Mouse (Mus musculus): ENCODE results near the gene Tsfm. TPM values are rescaled to one million over a fixed set of nuclear protein-coding genes. Genes with fewer than 3 reads are reported as not detected.

Gene Tsfm
- polyA plus RNA-seq, 2 experiments from 2014 or later = 42.5 to 57.1 TPM

DNA sequence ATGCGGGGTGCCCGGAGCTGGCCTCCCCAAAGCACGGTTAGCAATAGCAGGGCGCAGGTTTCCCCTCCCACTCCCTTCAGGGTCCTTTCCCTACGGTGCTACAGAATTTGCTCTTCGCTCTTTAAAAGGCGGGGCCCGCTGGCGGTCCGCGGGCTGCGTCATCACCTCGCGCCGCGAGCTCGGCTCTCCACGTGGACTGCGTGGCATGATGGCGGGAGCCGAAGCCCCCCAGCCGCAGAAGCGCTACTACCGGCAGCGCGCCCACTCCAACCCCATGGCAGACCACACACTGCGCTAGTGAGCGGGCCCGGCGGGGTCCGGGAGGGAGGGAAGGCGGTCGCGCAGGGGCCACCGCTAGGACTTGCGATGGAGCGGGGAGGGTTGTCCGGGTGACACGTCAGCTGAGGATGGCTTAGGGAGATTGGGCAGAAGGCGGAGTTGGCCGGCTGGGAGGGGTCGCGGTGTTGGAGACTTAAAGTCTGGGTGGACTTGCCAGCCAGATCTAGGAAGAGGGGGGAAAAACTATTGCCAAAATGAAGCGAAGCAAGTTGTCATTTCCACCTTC lies 11.2 kb upstream of the Tsfm start:
- peak; percentile 75 for ATAC-seq

DNA sequence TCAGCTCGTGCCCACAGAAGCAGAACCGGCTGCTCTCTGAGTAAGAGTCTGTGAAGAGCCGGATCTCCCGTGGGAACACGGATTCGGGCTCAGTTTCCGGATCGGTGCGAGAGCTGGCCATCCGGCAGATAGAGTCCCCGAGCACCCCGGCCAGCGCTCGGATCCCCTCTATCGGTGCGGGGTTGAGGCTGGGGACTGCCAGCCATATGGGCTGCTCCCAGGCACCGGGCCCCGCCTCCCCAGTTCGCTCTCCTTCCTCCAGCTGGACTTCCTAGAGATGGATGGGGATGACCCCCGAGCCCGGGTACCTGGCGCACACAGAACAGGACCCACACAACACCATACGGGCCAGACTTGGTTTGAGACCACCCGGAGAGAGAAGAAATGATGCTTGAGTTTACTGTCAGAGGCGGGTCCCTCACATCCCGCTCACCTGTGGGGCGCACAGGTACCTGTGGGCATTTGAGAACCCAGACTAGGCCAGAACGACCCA lies 10.7 kb upstream of the Tsfm start, which contains the start of the genes Mettl1 and Eef1akmt3:
TSS of gene Mettl1 (plus strand) at position 141 of the 493 bp plus-strand sequence.
TSS of gene Eef1akmt3 (minus strand) at position 240 of the 493 bp plus-strand sequence.
- peak; percentile 34 for ATAC-seq

DNA sequence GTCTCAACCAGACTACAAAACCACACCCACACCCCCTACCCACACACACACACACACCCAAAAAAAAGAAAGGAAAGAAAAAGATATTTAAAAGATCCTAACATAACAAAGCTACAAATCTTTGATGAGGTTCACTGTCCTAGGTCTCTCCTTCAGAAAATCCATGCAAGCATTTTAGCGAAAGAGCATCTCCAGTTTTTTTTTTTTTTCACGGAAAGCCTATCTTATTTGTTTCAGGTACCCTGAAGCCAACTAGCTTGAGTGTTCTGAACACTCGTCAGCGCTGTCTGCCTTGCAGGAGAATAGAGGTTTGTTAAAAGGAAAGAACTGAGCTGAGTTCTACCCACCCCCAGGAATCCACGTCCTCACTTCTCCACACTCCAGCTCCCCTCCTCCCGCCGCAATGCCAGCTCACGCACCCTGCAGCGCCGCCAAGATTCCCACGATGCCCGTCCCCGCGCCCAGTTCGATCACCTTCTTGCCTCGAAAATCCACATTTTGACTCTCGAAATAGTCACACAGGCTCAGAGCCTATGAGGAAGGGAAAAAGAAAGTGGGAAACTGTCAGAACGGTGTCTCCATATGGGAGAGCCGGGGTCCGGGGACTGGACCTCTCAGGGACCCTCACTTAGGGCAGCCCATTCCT lies 10.1 kb upstream of the Tsfm start:
- no peak for ATAC-seq

DNA sequence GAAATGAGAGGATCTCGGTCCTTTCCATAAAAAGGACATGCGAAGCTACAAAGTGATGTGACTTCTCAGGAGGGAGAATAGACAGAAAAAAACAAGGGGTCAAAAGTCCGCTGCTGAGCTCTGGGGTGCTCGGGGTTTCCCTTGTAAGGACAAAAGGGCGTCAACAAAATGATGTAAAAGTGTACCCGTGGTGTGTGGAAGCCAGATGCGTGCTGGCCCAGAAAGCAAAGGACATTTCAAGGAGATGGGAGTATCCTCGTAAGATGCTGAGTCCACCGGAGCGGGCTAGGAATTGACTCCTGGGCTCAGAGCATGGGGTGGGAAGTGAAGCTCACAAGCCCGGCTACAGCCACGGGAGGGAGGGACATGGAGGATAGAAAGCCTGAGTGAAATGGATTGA lies 7.0 kb upstream of the Tsfm start:
- no peak for ATAC-seq

DNA sequence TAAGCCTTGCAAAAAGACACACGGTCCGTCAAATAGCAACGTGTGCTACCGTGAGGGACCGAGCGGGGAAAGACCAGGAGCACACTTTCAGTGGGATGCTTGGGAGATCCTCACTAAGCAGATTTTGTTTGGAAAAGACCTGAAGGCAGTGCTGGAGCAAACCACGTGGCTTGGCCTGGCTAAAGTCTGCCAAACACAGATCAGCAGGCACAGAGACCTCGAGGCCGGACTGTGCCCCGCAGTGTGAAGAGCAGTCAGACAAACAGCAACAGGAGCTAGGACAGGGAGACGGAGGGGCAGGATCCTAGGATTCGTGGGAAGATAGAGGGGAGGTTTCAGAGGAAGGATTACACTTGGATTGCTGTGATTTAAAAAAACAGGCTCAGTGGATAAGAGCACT lies 5.6 kb upstream of the Tsfm start:
- ATAC-seq = no peak

DNA sequence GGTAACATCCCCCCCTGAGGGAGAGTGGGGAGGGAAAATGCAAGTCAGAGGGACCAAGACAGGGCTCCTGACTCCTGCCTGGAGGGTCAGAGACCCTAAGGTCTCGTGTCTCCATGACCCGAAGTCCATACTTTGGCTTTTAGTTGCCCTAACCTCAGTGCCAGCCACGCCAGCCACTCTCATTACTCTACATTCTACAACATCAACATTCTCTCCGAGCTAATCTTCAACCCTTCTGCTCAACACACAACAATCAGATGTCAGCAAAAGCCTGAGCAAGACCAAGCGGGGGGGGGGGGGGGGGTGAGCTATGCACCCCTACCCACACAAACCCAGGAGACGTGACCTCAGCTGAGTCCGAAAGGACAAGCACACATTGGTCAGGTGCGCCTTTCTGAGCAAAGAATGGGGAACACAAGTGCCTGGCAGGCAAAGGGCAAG lies 2.7 kb upstream of the Tsfm start:
- no peak for ATAC-seq

DNA sequence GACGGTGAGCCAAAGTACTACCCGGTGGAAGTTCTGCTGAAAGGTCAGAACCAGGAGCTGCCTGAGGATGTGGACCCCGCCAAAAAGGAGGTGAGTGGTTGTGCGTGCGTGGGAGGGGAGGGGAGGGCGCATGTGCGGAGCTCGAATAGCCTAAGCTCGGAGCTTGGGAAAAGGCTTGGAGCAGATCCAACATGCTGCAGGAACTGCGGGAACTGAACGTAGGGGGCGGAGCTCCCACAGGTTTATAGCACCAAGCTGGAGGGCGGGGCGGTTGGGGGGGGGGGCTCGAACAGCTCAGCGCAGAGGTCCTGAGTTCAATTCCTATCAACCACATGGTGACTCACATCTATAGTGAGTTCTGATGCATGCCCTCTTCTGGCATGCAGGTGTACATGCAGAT lies 12.2 kb downstream of the Tsfm start:
- no peak for ATAC-seq

DNA sequence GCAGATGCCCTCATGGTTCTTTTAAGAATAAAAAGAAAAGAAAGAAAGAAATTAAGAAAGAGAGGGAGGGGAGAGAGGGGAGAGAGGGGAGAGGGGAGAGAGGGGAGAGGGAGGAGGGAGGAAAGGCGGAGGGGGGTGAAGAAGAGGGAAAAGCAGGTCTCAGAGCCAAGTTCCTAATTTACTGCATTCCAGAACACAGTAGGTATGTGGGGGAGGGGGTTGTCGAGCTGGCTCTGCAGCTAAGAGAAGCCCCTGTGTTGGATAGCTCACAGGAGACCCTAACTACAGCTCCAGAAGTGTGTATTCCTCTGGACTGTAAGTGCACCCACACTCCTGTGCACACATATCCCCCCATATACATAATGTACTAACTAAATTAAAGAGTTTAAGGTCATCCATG lies 13.6 kb downstream of the Tsfm start:
- no peak for ATAC-seq

DNA sequence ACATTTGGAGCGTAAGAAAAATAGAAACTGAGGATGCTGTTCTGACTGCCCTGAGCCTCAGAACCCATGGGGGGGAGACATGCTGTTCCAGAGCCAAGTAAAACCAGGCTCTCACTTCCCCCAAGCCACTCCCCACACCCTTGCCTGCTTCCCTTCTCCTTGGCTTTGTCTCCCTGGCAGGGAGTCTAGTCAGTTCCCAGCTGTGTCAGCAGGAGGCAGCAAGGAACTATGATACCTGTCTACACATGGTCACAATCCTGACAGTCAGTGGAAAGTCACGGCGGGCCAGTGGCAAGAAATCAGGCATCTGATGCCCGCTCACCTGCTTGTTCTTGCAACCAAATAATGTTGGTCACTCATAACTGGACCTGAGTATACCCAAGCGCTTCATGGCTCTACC lies 14.2 kb downstream of the Tsfm start:
- ATAC-seq = no peak

DNA sequence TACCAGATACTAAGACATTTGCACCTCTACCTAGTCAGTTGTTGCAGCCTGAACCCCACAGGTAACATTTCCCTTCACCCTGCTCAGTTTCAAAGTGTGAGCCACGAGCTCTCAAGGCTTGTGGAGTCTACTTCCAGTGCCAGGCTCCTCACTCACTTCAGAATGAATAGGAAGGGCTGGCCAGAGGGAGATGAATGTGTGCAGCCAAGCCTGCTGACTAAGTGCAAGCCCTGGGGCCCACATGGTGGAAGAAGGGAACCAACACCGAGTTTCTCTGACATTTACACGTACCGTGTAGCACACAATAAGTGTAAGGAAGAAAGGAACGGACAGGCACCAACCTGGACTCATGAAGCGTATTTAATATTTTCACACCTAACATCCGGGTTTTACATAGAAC lies 26.8 kb downstream of the Tsfm start:
- no peak for ATAC-seq

DNA sequence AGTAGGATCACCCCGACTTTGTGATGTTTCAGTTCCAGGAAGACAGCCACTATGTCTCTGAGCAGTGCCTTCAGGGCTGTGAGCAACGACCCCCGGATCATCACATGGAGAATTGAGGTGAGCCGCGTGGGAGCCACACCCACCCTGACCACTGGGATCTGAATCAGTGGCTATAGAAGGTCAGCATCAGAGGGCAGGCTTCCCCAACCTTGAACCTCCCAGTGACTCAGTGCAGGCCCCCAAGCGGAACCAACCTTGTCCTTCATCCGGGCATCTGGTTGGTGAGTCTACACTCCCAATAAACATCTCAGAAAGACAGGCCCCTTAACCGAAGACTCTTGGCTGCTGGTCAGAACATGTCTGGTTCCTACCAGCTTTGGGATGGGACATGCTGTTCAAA lies 27.3 kb downstream of the Tsfm start:
- ATAC-seq = no peak

DNA sequence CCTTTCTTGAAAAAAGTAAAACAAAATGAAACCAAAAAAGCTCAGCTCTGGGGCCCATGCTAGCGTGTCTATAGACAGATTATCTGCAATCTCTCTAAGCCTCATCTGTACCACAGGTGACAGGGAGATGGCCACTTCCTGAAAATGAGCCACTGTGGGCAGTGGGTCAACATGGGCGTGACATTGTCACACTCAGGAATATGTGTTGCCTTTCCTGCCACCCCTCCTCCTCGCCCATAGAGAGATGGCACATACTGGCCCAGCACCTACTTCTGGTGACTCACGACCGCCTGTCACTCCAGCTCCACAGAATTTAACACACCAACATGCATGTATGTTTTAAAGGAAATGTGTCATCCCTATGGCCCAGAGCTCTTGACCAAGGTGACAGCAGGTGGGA lies 27.9 kb downstream of the Tsfm start:
- ATAC-seq = no peak

DNA sequence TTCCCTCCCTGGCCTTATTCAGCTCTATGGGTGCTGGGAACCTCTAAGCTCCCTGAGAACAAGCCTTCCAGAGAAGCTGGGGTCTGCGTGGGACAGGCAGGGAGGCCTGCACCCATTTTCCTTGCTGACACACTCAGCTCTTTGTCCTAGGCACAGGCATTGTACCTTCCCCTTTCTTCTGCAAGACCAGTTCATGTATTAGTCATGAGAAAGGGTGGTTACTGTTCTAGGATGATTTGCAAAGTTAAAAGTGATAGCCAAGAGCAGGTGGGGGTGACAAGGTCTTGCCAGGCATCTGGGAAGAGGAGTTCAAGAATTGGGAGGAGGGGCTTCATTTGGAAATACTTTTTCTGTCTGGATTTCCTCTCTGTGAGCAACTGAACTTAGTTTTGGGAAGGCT lies 28.6 kb downstream of the Tsfm start:
- ATAC-seq = no peak

DNA sequence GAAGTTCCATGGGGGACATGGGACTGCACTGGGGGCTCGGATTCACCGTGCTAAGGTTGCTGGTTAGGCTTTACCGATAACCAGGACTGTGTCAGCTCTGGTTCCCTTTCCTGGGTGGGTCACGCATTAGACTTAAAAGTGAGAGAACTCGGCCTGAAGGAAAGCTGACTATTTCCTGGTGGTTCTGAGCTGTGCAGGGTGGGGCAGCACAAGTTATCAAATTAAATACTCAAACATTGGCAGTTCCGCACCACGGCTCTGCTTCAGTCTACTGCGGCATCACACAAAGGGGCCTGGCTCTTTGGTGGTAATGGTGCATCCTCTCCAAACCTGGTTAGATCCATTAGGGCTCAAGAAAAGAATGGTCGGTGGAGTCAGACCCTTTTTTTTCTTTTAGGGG lies 29.3 kb downstream of the Tsfm start:
- ATAC-seq = no peak

DNA sequence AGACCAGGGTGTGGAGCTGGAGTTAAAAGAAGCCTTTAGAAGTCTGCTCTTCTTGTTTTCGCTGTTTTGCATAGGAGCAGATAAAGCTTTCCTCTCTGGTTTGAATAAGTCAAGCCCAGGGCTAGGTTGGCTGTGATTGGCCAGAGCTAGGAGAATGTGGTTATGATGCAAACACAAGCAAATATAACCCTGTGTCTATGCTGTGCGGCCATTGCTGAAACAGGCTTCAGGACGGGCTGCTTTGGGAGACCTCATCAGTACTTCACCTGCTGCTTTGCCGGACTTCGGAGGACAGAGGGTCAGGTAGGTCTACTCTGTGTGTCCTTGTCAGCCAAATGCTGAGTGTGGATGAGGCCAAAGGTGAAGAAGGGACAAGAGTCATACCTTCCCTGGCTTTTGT lies 30.1 kb downstream of the Tsfm start, which contains the start of gene Avil:
TSS of gene Avil (plus strand) at position 181 of the 400 bp plus-strand sequence.
- ATAC-seq = no peak

DNA sequence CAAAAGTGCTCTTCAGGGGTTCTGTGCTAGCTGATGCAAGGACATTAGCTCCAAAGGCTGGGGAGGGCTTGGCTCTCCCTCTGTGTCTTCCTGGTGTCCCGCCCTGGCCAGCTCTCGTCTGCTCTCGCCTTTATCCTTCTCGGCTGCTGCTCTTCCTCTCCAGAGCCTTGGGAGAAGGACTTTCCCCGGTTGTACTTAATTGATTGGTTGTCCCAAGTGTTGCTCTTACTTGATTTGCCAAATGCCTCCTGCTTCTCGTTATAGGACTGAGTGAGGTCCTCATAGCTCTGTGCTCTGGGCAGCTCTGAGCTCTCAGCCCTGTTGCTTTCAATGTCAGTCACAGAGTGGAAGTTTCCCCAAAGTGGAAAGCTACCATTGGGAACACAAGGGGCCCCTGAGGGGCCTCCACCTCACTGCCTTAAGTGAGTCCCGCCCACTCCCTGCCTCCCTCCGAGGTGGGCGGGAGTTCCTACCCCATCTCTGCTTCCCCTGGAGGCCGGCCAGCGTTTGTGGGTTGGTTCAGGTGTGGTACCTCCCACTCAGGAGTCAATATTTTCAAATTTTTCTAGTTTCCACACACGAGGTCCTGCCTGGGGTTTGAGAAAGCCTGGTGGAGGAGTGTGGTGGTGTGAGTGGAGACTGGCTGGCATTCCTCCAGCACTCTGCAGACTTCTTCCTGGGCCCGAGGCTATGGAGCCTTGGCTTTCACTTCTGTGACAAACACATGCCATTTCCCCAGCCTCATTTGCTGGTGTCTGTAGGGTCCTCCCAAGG lies 33.1 kb downstream of the Tsfm start:
- ATAC-seq = no peak

DNA sequence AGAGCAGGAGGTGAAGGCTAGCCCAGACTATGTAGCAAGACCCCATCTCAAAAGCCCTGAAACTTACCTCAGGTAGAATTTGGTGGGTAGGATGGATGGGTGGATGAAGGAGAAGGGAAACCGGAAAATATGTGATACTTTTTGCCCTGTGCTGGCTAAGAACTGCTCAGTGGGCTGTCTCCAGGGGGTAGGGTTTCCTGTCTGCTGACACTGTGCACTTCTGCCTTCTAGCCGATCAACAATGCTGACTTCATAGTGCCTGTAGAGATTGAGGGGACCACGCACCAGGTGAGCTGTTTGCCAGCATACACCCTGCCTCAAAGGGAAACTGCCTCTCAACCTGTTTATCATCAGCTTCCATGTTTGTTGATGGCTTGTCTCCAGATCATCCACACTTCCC lies 37.0 kb downstream of the Tsfm start:
- ATAC-seq = no peak

DNA sequence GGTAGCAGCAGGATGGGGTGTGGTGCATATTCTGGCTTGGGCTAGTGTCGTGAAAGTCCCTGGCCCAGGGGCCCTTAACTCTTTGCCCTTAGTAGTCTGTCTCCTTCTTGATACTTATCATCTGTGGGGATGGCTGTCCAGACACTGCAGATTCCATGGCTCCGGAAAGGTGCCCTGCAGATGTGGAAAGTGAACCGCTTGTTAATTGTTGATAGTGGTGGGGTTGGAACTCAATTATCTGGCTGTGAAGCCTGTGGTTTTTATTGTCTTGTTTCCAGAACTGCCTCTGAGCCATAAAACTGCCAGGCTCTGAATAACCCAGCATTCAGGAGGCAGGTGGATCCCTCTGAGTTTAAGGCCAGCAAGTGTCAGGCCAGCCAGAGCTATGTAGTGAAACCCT lies 39.0 kb downstream of the Tsfm start:
- no peak for ATAC-seq

DNA sequence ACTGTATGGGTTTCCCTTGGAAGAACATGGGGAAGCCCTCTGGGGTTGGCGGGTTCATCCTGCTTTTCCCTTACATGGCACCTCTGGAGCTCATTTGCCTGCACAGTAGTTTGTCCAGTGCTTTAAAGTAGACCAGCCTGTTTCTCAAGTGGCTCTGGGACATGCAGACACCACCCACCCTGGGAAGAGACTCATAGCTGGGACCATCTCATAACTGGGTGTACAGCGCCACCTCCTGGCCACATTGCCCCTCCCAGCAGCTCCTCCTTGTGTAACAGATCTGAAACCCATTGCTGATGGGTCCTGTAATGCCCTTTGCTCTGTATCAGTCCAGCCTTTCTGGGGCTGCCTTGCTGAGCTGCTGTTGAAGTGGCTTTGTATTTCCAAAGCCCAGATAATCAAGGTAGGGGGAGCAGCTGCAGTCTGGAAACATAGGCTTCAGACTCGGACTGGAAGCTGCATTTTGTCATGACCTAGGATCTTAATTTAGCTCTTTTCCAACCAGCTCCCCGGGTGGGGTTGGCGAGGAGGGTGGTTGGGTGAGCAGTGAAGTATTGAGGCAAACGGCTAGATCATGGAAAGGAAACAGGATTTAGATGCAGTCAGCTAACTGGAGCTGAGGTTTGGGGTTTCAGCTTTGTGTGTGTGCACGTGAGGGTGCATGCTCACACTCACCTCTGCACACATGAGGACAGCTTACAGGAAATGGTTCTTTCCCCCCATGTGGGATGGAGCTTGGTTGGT lies 40.2 kb downstream of the Tsfm start:
- peak; percentile 84 for ATAC-seq

DNA sequence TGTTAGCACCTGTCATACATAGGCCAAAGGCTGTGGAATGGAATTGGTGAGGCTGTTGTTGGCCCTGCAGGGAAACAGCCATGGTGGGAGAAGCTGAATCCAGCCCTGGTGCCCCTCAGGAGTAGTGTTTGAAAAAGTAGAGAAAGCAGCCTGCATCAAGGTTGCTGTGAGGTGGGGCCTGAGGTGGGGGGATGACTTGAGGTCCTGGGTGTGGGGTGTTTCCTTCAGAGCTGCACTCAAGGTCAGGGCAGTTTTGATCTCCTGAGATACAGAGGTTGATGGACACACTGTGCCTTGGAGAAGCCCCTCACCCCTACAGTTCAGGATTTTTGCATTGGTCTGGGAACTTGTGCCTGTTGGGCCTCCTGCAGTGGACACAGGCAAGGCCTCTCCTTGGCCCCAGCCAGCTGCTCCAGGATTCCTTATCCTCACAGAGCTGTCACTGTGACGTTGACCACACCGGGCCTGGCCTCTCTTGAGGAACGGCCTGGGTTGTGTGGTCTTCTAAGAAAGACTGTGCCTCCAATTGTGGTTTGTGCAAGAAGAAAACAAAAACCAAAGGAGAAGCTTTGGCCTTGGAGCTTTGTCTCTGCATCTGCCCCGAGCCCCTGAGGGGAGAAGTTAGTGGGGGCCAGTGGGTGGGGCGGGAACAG lies 42.0 kb downstream of the Tsfm start:
- no peak for ATAC-seq

DNA sequence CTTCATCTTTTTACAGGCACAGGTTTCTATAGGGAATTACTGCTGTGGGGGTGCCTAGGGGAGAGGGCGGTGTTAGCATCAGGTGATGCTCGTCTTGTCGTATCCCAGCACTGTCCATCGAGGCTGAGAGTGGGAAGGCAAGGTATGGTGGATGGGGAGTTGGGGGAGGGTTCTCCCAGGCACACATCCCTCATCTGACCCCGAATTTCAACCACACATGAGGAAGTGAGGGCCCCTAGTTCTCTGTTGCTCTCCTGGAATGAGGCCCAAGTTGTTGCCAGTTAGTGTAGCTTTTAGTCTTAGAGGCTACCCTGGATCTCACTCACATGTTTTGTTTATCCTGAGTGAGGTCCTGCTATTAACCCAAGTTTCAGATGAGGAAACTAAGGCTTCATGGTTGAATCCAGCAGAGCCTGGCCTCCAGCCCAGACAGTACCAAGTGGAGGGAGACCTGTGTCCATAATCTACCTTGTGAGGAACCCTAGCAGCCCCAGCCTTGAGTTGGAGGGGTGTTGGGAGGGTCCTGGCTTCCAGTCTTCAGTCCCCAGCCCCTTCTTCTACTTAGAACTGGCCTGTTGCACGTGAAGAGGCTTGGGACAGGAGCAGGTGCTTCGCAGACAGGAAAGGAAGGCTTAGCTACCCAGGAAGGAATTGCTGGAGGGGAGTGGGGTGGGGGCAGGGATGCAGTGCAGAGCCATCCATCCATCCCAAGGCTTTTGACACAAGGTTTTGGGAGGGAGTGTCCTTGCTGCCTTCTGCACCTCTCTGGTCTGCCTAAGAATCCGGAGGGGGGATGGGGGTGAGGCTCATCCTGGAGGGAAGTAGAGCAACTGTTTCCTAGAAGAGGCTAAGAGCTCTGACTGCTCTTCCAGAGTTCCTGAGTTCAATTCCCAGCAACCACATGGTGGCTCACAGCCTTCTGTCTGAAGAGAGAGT lies 43.2 kb downstream of the Tsfm start:
- ATAC-seq = no peak

All from activated CD4-positive, CD25-positive, alpha-beta regulatory T cell, adult 4 months (primary cell).